Mouse (Mus musculus) ES-E14 (cell line): Measurements from ENCODE around the gene Klf3.

Source experiments
- CHD2 ChIP-seq: IDR thresholded peaks from 2 replicates; pipeline ENCODE4 v1.6.1; 2014; ENCODE audit warnings: mild to moderate bottlenecking, low read depth, low read length, inconsistent platforms
- HCFC1 ChIP-seq: IDR thresholded peaks from 2 replicates; pipeline ENCODE4 v1.6.1; 2012; ENCODE audit warnings: low read length, inconsistent platforms, borderline replicate concordance; ENCODE audit not compliant: insufficient read depth
- MAFK ChIP-seq: IDR thresholded peaks from 2 replicates; pipeline ENCODE4 v1.6.1; 2014; ENCODE audit warnings: mild to moderate bottlenecking, low read depth, low read length, inconsistent platforms; ENCODE audit not compliant: insufficient read depth

- TF ChIP-seq MAFK (no peak), CHD2 (no peak), HCFC1 (no peak)
Observed at GRCm38 (mm10) chr5:64815631-64816030, 12.4 kb downstream of the Klf3 start.
